Mouse (Mus musculus): Measurements from ENCODE around the gene Spsb4.

DNA sequence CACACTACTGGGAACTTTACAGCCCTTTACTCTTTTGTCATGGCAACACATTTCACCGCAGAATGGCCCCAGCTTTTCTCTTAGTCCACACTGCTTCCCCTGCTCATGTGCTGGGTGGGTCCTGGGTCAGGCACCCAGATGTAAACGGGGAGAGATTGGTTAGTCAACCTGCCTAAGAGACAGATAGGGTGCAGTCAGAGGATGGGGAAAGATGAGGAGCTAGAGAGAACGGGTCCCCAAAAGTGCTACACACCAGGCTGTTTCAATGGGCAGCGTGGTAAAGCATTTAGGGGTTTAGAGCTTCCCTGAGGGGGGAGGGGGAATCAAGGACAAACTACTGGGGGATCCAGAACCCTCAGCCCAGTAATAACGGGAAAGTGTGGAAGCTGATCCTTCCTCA, 46.6 kb upstream of the Spsb4 start:
- TF ChIP-seq CTCF (IDR thresholded peaks at IDR 0.05; ENCODE audit: borderline replicate concordance, control insufficient read depth, extremely low read depth, insufficient read depth, low read length, poor library complexity), result no peak
- TF ChIP-seq POLR2A (IDR thresholded peaks at IDR 0.05; ENCODE audit: control insufficient read depth, extremely low read depth, insufficient read depth, low read length, poor library complexity), result no peak
